Mouse (Mus musculus) C2C12 (cell line): ENCODE measurements around the gene Tbc1d22a. TPM values are rescaled to one million over a fixed set of nuclear protein-coding genes. Genes with fewer than 3 reads are reported as not detected.

ENCODE experiments used
- H3K27me3 ChIP-seq: one replicate; pipeline ENCODE4 v1.6.1; 2011; ENCODE audit not compliant: control insufficient read depth, insufficient read depth, insufficient read length
- H3K36me3 ChIP-seq: one replicate; pipeline ENCODE4 v1.6.1; 2011; ENCODE audit not compliant: control insufficient read depth, insufficient read depth
- H3K4me3 ChIP-seq: one replicate; pipeline ENCODE4 v1.5.1; 2011; ENCODE audit warnings: mild to moderate bottlenecking, control low read depth; ENCODE audit not compliant: poor library complexity, insufficient read depth, severe bottlenecking
- H3K79me2 ChIP-seq: one replicate; pipeline ENCODE4 v1.6.1; 2011; ENCODE audit not compliant: control insufficient read depth, insufficient read depth
- H3K79me3 ChIP-seq: one replicate; pipeline ENCODE4 v1.6.1; 2011; ENCODE audit warnings: low read depth, control low read depth
- H3ac ChIP-seq: one replicate; pipeline ENCODE3; 2011; ENCODE audit warnings: low read depth; ENCODE audit not compliant: control insufficient read depth, insufficient read length
- CEBPB ChIP-seq: IDR thresholded peaks from one replicate; pipeline ENCODE4 v1.6.1; 2011; ENCODE audit warnings: low read depth, mild to moderate bottlenecking, control low read depth, moderate library complexity
- CTCF ChIP-seq: IDR thresholded peaks from one replicate; pipeline ENCODE4 v1.5.1; 2011; ENCODE audit not compliant: control insufficient read depth, insufficient read depth, insufficient read length
- FOSL1 ChIP-seq: IDR thresholded peaks from one replicate; pipeline ENCODE4 v1.8.0; 2011; ENCODE audit warnings: mild to moderate bottlenecking, low read length; ENCODE audit not compliant: poor library complexity, insufficient read depth, severe bottlenecking
- MAX ChIP-seq: IDR thresholded peaks from one replicate; pipeline ENCODE4 v1.6.1; 2011; ENCODE audit warnings: mild to moderate bottlenecking, control low read depth
- MYOD1 ChIP-seq: IDR thresholded peaks from one replicate; pipeline ENCODE4 v1.6.1; 2011; ENCODE audit warnings: low read depth; ENCODE audit not compliant: control insufficient read depth, insufficient read length
- MYOG ChIP-seq: IDR thresholded peaks from one replicate; pipeline ENCODE4 v1.6.1; 2011; ENCODE audit not compliant: control insufficient read depth, insufficient read length; ENCODE audit errors: extremely low read depth
- USF1 ChIP-seq: IDR thresholded peaks from one replicate; pipeline ENCODE4 v1.6.1; 2011; ENCODE audit warnings: low read depth, mild to moderate bottlenecking, control low read depth, moderate library complexity
- polyA plus RNA-seq: library from polyadenylated mRNA; unstranded; fragments of >200 nt; fragmentation: generic; extraction: Trizol; gene quantifications from one replicate; pipeline ENCODE4 v1.2.1, GENCODE M21; 2012; ENCODE audit warnings: missing spikeins

Tbc1d22a gene
- polyA plus RNA-seq, 1 experiment: 19.7 TPM

GRCm38 (mm10) chr15:86226968-86227367 is 12.7 kb downstream of the Tbc1d22a start:
- H3K36me3 ChIP-seq: no peaks in the 10 kb centered on the region

GRCm38 (mm10) chr15:86228186-86228585 is 13.9 kb downstream of the Tbc1d22a start:
- TF ChIP-seq MAX: no peak
- TF ChIP-seq USF1: no peak
- TF ChIP-seq FOSL1: no peak
- no peak for TF ChIP-seq CTCF
- no peak for TF ChIP-seq CEBPB
- no peak for TF ChIP-seq MYOD1
- no peak for TF ChIP-seq MYOG
- H3K36me3 ChIP-seq: no peaks in the 10 kb centered on the region
- no peak overlapping the region for H3K4me3 ChIP-seq
- no peaks in the 10 kb centered on the region for H3K27me3 ChIP-seq
- H3K79me2 ChIP-seq: no peaks in the 10 kb centered on the region
- no peak overlapping the region for H3ac ChIP-seq
- no peaks in the 10 kb centered on the region for H3K79me3 ChIP-seq

More at GRCm38 (mm10) chr15:86226968-86227367, 12.7 kb downstream of the Tbc1d22a start:
- Histone ChIP-seq H3ac (no peak overlapping the region), H3K4me3 (no peak overlapping the region), H3K27me3 (no peaks in the 10 kb centered on the region), H3K79me3 (no peaks in the 10 kb centered on the region), H3K79me2 (no peaks in the 10 kb centered on the region)
- TF ChIP-seq MYOD1 (no peak), FOSL1 (no peak), USF1 (no peak), CEBPB (no peak), CTCF (no peak), MAX (no peak), MYOG (no peak)

GRCm38 (mm10) chr15:86229088-86229487 is 14.8 kb downstream of the Tbc1d22a start:
- no peak overlapping the region for H3ac ChIP-seq
- no peak overlapping the region for H3K4me3 ChIP-seq
- H3K36me3 ChIP-seq: no peaks in the 10 kb centered on the region
- H3K79me2 ChIP-seq: no peaks in the 10 kb centered on the region
- H3K79me3 ChIP-seq: no peaks in the 10 kb centered on the region
- no peaks in the 10 kb centered on the region for H3K27me3 ChIP-seq
- TF ChIP-seq FOSL1 (no peak), MAX (no peak), MYOD1 (no peak), USF1 (no peak), CEBPB (no peak), MYOG (no peak)

GRCm38 (mm10) chr15:86229623-86230022 is 15.4 kb downstream of the Tbc1d22a start:
- no peaks in the 10 kb centered on the region for H3K79me3 ChIP-seq
- TF ChIP-seq CEBPB: no peak
- TF ChIP-seq MYOG: no peak
- TF ChIP-seq FOSL1: no peak
- TF ChIP-seq USF1: no peak
- no peak for TF ChIP-seq MAX
- no peak for TF ChIP-seq MYOD1
- TF ChIP-seq CTCF: no peak
- no peaks in the 10 kb centered on the region for H3K36me3 ChIP-seq
- no peak overlapping the region for H3ac ChIP-seq
- H3K27me3 ChIP-seq: no peaks in the 10 kb centered on the region
- no peaks in the 10 kb centered on the region for H3K79me2 ChIP-seq
- H3K4me3 ChIP-seq: no peak overlapping the region

- no peak overlapping the region for H3ac ChIP-seq
- H3K36me3 ChIP-seq: no peaks in the 10 kb centered on the region
- no peak overlapping the region for H3K4me3 ChIP-seq
- no peaks in the 10 kb centered on the region for H3K27me3 ChIP-seq
- H3K79me2 ChIP-seq: no peaks in the 10 kb centered on the region
- H3K79me3 ChIP-seq: no peaks in the 10 kb centered on the region
- TF ChIP-seq CEBPB: no peak
Measured at GRCm38 (mm10) chr15:86231170-86231569, 16.9 kb downstream of the Tbc1d22a start.

GRCm38 (mm10) chr15:86231831-86232512 is 17.7 kb downstream of the Tbc1d22a start:
- Histone ChIP-seq H3K27me3 (no peaks in the 10 kb centered on the region), H3K79me2 (no peaks in the 10 kb centered on the region), H3K79me3 (no peaks in the 10 kb centered on the region), H3K4me3 (no peak overlapping the region), H3K36me3 (no peaks in the 10 kb centered on the region), H3ac (no peak overlapping the region)
- no peak for TF ChIP-seq CEBPB
- no peak for TF ChIP-seq MAX
- no peak for TF ChIP-seq MYOG
- TF ChIP-seq FOSL1: no peak
- TF ChIP-seq USF1: no peak
- TF ChIP-seq MYOD1: no peak
- no peak for TF ChIP-seq CTCF
